Mouse (Mus musculus): ENCODE measurements at regions not wholly inside any gene's neighbourhood (a gene's known extent, or its start where the extent isn't known, plus 50 kb on each side); places are given as distances from the start of the nearest gene placed in this dataset.

DNA sequence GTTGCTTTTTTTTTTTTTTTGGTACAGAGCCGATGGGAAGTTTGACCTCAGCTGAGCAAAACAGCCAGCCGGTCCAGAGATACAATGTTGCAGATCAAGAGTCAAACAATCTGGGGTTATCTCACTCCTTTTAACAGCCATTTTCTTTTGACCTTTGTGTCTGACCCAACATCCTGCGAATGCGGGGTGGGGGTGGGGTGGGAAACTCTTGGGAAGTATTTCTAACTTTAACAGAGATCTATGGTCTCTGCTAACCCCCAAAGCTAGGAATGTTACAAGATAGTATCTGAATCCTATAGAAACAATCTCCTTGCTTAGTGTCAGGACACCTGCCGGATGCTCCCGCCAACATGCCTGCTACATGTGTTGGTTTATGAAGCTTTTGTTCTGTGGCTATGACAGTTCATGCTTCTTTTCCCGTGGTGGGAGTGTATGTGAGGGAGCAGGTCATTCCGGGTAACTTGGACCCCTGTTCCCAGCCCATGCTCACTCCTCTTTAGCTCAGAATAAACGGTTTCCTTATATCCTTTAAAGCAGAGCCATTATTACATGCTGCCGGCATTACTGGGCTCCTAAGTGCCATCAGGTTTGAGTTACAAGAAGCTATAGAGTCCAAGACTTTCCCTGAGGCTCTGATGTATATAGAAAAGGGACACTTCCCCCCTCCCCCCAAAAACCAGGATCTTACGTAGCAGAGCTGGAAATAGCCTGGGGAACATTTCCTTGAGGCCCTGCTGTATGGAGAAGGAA, 92.2 kb upstream of the Cpsf6 start:
- Histone ChIP-seq H3K4me1 (ENCODE audit: control insufficient read depth, insufficient read depth, low read length) (peaks cover 2% of the 10 kb centered on the region; the same call in 1 of the 2 replicates), H3K4me3 (ENCODE audit: insufficient read depth, low read length) (no peak overlapping the region), H3K27ac (ENCODE audit: insufficient read depth, low read length) (no peak overlapping the region)
- no peak for TF ChIP-seq POLR2A (IDR thresholded peaks at IDR 0.05; ENCODE audit: low read depth, low read length)
- TF ChIP-seq CTCF (IDR thresholded peaks at IDR 0.05; ENCODE audit: borderline replicate concordance, insufficient read depth, low read length), result no peak

GRCm38 (mm10) chr10:117471036-117471817, 91.4 kb upstream of the Cpsf6 start:
- Histone ChIP-seq H3K4me3 (ENCODE audit: insufficient read depth, low read length) (no peak overlapping the region), H3K4me1 (ENCODE audit: control insufficient read depth, insufficient read depth, low read length) (peaks cover 2% of the 10 kb centered on the region; the same call in 1 of the 2 replicates), H3K27ac (ENCODE audit: insufficient read depth, low read length) (0 out of 2 replicates have a peak overlapping the region, but pooled peaks have one; percentile 32)
- TF ChIP-seq POLR2A (IDR thresholded peaks at IDR 0.05; ENCODE audit: low read depth, low read length) (no peak), CTCF (IDR thresholded peaks at IDR 0.05; ENCODE audit: borderline replicate concordance, insufficient read depth, low read length) (no peak)

GRCm38 (mm10) chr10:117470481-117470880, 90.7 kb upstream of the Cpsf6 start:
- Histone ChIP-seq H3K4me3 (ENCODE audit: insufficient read depth, low read length) (no peak overlapping the region), H3K4me1 (ENCODE audit: control insufficient read depth, insufficient read depth, low read length) (peaks cover 2% of the 10 kb centered on the region; the same call in 1 of the 2 replicates), H3K27ac (ENCODE audit: insufficient read depth, low read length) (no peak overlapping the region)
- no peak for TF ChIP-seq CTCF (IDR thresholded peaks at IDR 0.05; ENCODE audit: borderline replicate concordance, insufficient read depth, low read length)
- TF ChIP-seq POLR2A (IDR thresholded peaks at IDR 0.05; ENCODE audit: low read depth, low read length), result no peak

DNA sequence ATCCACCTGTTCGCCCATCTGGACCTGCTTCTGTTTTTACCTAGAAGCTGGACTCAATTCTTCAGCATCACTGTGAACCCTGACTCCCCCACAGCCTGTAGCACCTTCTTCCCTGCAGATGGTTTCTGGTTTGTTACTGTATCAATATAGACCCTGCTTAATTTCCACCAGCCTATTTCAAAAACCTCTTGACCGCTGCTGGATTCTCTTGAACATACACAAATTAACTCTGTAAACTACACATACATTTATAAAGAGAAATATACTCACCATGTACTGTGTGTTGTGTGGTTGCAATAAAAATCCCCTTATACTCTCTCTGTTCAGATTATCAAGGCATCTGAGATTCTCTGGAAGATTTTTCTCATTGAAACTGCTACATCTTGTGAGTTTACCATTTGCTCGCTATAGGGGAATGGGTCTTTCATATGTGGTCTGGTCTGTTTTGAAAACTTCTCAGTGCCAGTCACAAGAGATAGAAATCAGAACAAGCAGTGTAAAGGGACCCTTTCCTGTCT, 89.8 kb upstream of the Cpsf6 start:
- TF ChIP-seq CTCF (IDR thresholded peaks at IDR 0.05; ENCODE audit: borderline replicate concordance, insufficient read depth, low read length), result no peak
- TF ChIP-seq POLR2A (IDR thresholded peaks at IDR 0.05; ENCODE audit: low read depth, low read length), result no peak
- Histone ChIP-seq H3K27ac (ENCODE audit: insufficient read depth, low read length) (no peak overlapping the region), H3K4me1 (ENCODE audit: control insufficient read depth, insufficient read depth, low read length) (peaks cover 2% of the 10 kb centered on the region; the same call in 1 of the 2 replicates), H3K4me3 (ENCODE audit: insufficient read depth, low read length) (no peak overlapping the region)

DNA sequence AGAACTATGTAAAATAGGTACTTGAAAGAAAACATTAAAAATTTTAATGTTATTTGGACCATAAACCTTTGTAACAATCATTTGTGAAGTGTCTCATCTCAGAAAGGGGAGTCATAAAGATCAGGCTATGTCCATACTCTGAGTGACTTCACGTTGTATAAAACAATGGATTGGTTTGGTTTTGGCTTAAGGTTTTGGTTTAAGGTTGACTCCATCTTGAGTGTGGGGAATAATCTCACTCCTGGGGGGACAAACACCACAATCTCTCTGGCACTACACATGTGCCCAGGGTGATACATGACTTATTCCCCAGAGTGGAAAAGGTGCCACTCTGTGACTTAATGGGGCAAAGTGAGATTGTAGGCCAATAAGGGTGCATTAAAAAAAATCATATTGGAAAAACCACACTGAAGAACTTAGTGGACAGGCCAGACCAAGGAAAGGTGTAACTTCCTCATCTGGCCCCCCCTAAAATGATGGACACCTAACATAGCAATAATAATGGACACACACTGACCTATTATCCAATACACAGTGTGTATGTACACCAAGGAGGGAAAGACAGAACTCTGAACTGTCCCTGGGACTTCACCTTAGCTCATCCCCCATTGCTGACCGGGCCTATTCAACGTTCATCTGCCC, 89.2 kb upstream of the Cpsf6 start:
- no peak overlapping the region for H3K4me3 ChIP-seq (ENCODE audit: insufficient read depth, low read length)
- TF ChIP-seq CTCF (IDR thresholded peaks at IDR 0.05; ENCODE audit: borderline replicate concordance, insufficient read depth, low read length), result no peak
- no peak for TF ChIP-seq POLR2A (IDR thresholded peaks at IDR 0.05; ENCODE audit: low read depth, low read length)
- H3K4me1 ChIP-seq (ENCODE audit: control insufficient read depth, insufficient read depth, low read length), result peaks cover 2% of the 10 kb centered on the region; the same call in 1 of the 2 replicates
- H3K27ac ChIP-seq (ENCODE audit: insufficient read depth, low read length), result no peak overlapping the region

- H3K27ac ChIP-seq (ENCODE audit: insufficient read depth, low read length), result no peak overlapping the region
- TF ChIP-seq POLR2A (IDR thresholded peaks at IDR 0.05; ENCODE audit: low read depth, low read length), result no peak
- no peak for TF ChIP-seq CTCF (IDR thresholded peaks at IDR 0.05; ENCODE audit: borderline replicate concordance, insufficient read depth, low read length)
- H3K4me3 ChIP-seq (ENCODE audit: insufficient read depth, low read length), result no peak overlapping the region
Observed at GRCm38 (mm10) chr10:117468381-117468780, 88.6 kb upstream of the Cpsf6 start.

DNA sequence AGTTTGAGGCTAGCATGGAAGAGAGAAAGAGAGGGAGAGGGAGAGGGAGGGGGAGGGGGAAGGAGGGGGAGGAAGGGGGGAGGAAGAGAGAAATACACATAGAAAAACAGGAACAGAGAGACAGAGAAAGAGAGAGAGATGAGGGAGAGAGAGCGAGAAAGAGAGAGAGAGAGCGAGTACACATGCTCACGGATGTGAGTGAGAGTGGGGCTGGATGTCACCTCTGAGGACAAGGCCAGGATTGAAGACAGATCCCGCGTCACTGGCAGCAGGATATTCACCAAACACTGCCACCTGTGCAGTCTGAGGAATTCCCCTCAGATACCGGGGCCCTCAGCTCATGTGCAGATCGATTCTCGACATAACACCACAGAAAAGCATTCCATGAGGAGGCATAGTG, 87.3 kb upstream of the Cpsf6 start:
- Histone ChIP-seq H3K4me3 (ENCODE audit: insufficient read depth, low read length) (no peak overlapping the region), H3K4me1 (ENCODE audit: control insufficient read depth, insufficient read depth, low read length) (peaks cover 2% of the 10 kb centered on the region; the same call in 1 of the 2 replicates)
- no peak for TF ChIP-seq CTCF (IDR thresholded peaks at IDR 0.05; ENCODE audit: borderline replicate concordance, insufficient read depth, low read length)
- TF ChIP-seq POLR2A (IDR thresholded peaks at IDR 0.05; ENCODE audit: low read depth, low read length), result no peak

More at GRCm38 (mm10) chr10:117468381-117468780, 88.6 kb upstream of the Cpsf6 start:
- H3K4me1 ChIP-seq (ENCODE audit: control insufficient read depth, insufficient read depth, low read length), result peaks cover 2% of the 10 kb centered on the region; the same call in 1 of the 2 replicates

GRCm38 (mm10) chr10:117466391-117466790, 86.6 kb upstream of the Cpsf6 start:
- no peak for TF ChIP-seq POLR2A (IDR thresholded peaks at IDR 0.05; ENCODE audit: low read depth, low read length)
- no peak for TF ChIP-seq CTCF (IDR thresholded peaks at IDR 0.05; ENCODE audit: borderline replicate concordance, insufficient read depth, low read length)
- no peak overlapping the region for H3K4me3 ChIP-seq (ENCODE audit: insufficient read depth, low read length)
- peaks cover 2% of the 10 kb centered on the region; the same call in 1 of the 2 replicates for H3K4me1 ChIP-seq (ENCODE audit: control insufficient read depth, insufficient read depth, low read length)
- no peak overlapping the region for H3K27ac ChIP-seq (ENCODE audit: insufficient read depth, low read length)

More for the DNA sequence above, 87.3 kb upstream of the Cpsf6 start:
- H3K27ac ChIP-seq (ENCODE audit: insufficient read depth, low read length), result no peak overlapping the region

DNA sequence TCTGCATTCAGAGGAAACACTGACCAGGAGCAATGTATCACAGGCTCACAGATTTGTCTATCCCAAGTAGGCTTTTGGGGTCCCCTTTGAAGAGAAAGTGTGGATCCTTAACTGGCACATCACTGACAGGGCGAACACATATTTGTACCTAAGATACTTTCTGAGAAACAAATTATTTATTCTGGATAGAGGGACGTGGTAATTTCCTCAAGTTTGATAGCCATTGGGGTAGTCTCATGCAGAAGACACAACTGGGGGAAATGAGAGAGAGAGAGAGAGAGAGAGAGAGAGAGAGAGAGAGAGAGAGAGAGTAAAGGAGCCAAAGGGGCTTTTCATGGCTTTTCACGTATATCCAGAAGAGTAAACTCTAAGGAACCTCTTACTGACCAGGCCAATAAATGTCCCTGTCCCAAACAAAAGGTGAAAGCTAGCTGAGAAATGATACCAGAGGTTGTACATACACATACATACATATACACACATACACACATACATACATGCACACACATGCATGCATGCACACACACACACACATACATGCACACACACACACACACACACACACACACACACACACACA, 85.9 kb upstream of the Cpsf6 start:
- Histone ChIP-seq H3K4me1 (ENCODE audit: control insufficient read depth, insufficient read depth, low read length) (no peaks in the 10 kb centered on the region), H3K27ac (ENCODE audit: insufficient read depth, low read length) (no peak overlapping the region), H3K4me3 (ENCODE audit: insufficient read depth, low read length) (no peak overlapping the region)
- no peak for TF ChIP-seq POLR2A (IDR thresholded peaks at IDR 0.05; ENCODE audit: low read depth, low read length)
- no peak for TF ChIP-seq CTCF (IDR thresholded peaks at IDR 0.05; ENCODE audit: borderline replicate concordance, insufficient read depth, low read length)
